In genomic region chr9:63790222-63790621, GRCm38 (mm10) we compare ENCODE assay signal across 22 mouse cellular contexts. TPM values are rescaled to one million over a fixed set of nuclear protein-coding genes. Genes with fewer than 3 reads are reported as not detected.
A peak's percentile ranks its signal among the peaks of the same experiment; 100 is the strongest.
DNase-seq lines count a peak whose midpoint lies in the region; ATAC-seq and TF ChIP-seq lines count a peak whose summit lies in the region.
"Had no signal": no experiment of that assay in that cellular context is flagged by ENCODE, and none has a peak within 500 bp of the region (broad histone marks: within the 10 kb centered on the region; RNA-seq: fewer than 3 reads in every experiment).

No protein-coding gene starts in this region.

- 92% methylated on average over 4 of the region's 4 CpGs for WGBS in hindbrain, embryonic 10.5 days
- WGBS in hindbrain, embryonic 12.5 days = 86% methylated on average over 4 of the region's 4 CpGs
- whole genome bisulfite sequencing in liver, embryonic 11.5 days = 85% methylated on average over 4 of the region's 4 CpGs
- 80% methylated on average over 4 of the region's 4 CpGs for WGBS in liver, embryonic 14.5 days (ENCODE audit: insufficient replicate concordance)
- WGBS in forebrain, embryonic 13.5 days = 87% methylated on average over 4 of the region's 4 CpGs

- no peak overlapping the region for H3K4me3 ChIP-seq in hindbrain, embryonic 10.5 days
- H3K4me3 ChIP-seq in hindbrain, embryonic 12.5 days = no peak overlapping the region
- H3K4me3 ChIP-seq in liver, embryonic 11.5 days (ENCODE audit: low read depth, low read length) = no peak overlapping the region
- no peak overlapping the region for H3K4me3 ChIP-seq in liver, embryonic 14.5 days (ENCODE audit: insufficient read depth in 1 of 2, low read depth in 2 of 2, low read length in 2 of 2)
- no peak overlapping the region for H3K4me3 ChIP-seq in forebrain, embryonic 13.5 days
- H3K4me3 ChIP-seq: embryonic facial prominence, embryonic 12.5 days; embryonic facial prominence, embryonic 15.5 days; heart, adult 2 months; heart, embryonic 10.5 days; heart, embryonic 13.5 days; hindbrain, embryonic 15.5 days had no signal

- H3K27me3 ChIP-seq in hindbrain, embryonic 10.5 days (ENCODE audit: insufficient read depth, poor library complexity, severe bottlenecking) = peaks cover 18% of the 10 kb centered on the region
- peaks cover 2% of the 10 kb centered on the region; the same call in 1 of the 2 replicates for H3K27me3 ChIP-seq in hindbrain, embryonic 12.5 days
- no peaks in the 10 kb centered on the region; the same call in 1 of the 2 replicates for H3K27me3 ChIP-seq in liver, embryonic 11.5 days (replicated peaks; ENCODE audit: control insufficient read depth, insufficient read depth, low read length)
- no peaks in the 10 kb centered on the region for H3K27me3 ChIP-seq in liver, embryonic 14.5 days (ENCODE audit: control insufficient read depth, insufficient read depth, low read length)
- H3K27me3 ChIP-seq in forebrain, embryonic 13.5 days = peaks cover 3% of the 10 kb centered on the region; the same call in 1 of the 2 replicates
- H3K27me3 ChIP-seq: embryonic facial prominence, embryonic 12.5 days; embryonic facial prominence, embryonic 15.5 days; hindbrain, embryonic 15.5 days had no signal

- H3K4me2 ChIP-seq in hindbrain, embryonic 12.5 days (replicated peaks) = no peak overlapping the region
- no peak overlapping the region for H3K4me2 ChIP-seq in liver, embryonic 11.5 days
- H3K4me2 ChIP-seq in liver, embryonic 14.5 days (ENCODE audit: low read depth) = no peak overlapping the region
- H3K4me2 ChIP-seq in forebrain, embryonic 13.5 days = no peak overlapping the region
- H3K4me2 ChIP-seq: embryonic facial prominence, embryonic 12.5 days; embryonic facial prominence, embryonic 15.5 days; hindbrain, embryonic 15.5 days had no signal

- H3K4me1 ChIP-seq in hindbrain, embryonic 10.5 days (replicated peaks) = peaks cover 79% of the 10 kb centered on the region
- peaks cover 32% of the 10 kb centered on the region for H3K4me1 ChIP-seq in hindbrain, embryonic 12.5 days
- H3K4me1 ChIP-seq in liver, embryonic 11.5 days (replicated peaks; ENCODE audit: control insufficient read depth, insufficient read depth, low read length) = peaks cover 34% of the 10 kb centered on the region
- peaks cover 18 to 37% of the 10 kb centered on the region in 2 experiments for H3K4me1 ChIP-seq in liver, embryonic 14.5 days (replicated peaks; ENCODE audit: control insufficient read depth in 2 of 2, insufficient read depth in 2 of 2, low read length in 1 of 2)
- peaks cover 15% of the 10 kb centered on the region for H3K4me1 ChIP-seq in forebrain, embryonic 13.5 days

- no peaks in the 10 kb centered on the region for H3K9me3 ChIP-seq in hindbrain, embryonic 10.5 days
- H3K9me3 ChIP-seq in hindbrain, embryonic 12.5 days (replicated peaks) = no peaks in the 10 kb centered on the region
- H3K9me3 ChIP-seq in liver, embryonic 11.5 days (ENCODE audit: control insufficient read depth, low read length) = no peaks in the 10 kb centered on the region
- no peaks in the 10 kb centered on the region for H3K9me3 ChIP-seq in liver, embryonic 14.5 days (ENCODE audit: control insufficient read depth, low read length)
- H3K9me3 ChIP-seq in forebrain, embryonic 13.5 days (replicated peaks) = no peaks in the 10 kb centered on the region
- H3K9me3 ChIP-seq: embryonic facial prominence, embryonic 12.5 days; embryonic facial prominence, embryonic 15.5 days; heart, embryonic 10.5 days; heart, embryonic 13.5 days; hindbrain, embryonic 15.5 days had no signal

- no peak for ATAC-seq in hindbrain, embryonic 12.5 days (ENCODE audit: low FRiP score)
- peak; percentile 28; the same call in 1 of the 2 replicates for ATAC-seq in liver, embryonic 11.5 days (replicated peaks; ENCODE audit: low FRiP score)
- ATAC-seq in liver, embryonic 14.5 days (ENCODE audit: insufficient read depth) = peak; percentile 42
- ATAC-seq in forebrain, embryonic 13.5 days = no peak
- ATAC-seq: activated CD4-positive, CD25-positive, alpha-beta regulatory T cell, adult 4 months; forebrain, embryonic 16.5 days had no signal

- no peak for DNase-seq in hindbrain, embryonic 10.5 days (ENCODE audit: low spot score)
- no peak for DNase-seq in liver, embryonic 11.5 days (ENCODE audit: low spot score)
- DNase-seq in liver, embryonic 14.5 days (ENCODE audit: low read depth in 3 of 3, low spot score in 3 of 3) = no peak
- no peak for DNase-seq in urinary bladder, postnatal 36 days (ENCODE audit: low spot score in 2 of 2)
- DNase-seq in heart, postnatal 4 days = no peak
- DNase-seq: adrenal gland, adult 8-10 months; adrenal gland, postnatal 25 days; cerebellum, adult 18-20 months; cerebellum, adult 9-10 months; cerebellum, postnatal 14 days; gastrocnemius, postnatal 10 days; gastrocnemius, postnatal 36 days; heart, adult 2 months had no signal

- H3K27ac ChIP-seq in hindbrain, embryonic 10.5 days = 0 out of 2 replicates have a peak overlapping the region, but pooled peaks have one; percentile 5
- H3K27ac ChIP-seq in hindbrain, embryonic 12.5 days = no peak overlapping the region
- no peak overlapping the region for H3K27ac ChIP-seq in liver, embryonic 11.5 days (ENCODE audit: low read depth, low read length)
- no peak overlapping the region for H3K27ac ChIP-seq in liver, embryonic 14.5 days
- no peak overlapping the region for H3K27ac ChIP-seq in forebrain, embryonic 13.5 days
- H3K27ac ChIP-seq: embryonic facial prominence, embryonic 12.5 days; embryonic facial prominence, embryonic 15.5 days; heart, adult 2 months; hindbrain, embryonic 15.5 days had no signal

- TF ChIP-seq EP300 in liver, embryonic 14.5 days (IDR thresholded peaks at IDR 0.05; ENCODE audit: low read depth) = peak; percentile 24; the same call in 1 of the 2 replicates

- no peak overlapping the region for H3K9ac ChIP-seq in hindbrain, embryonic 12.5 days
- no peak overlapping the region for H3K9ac ChIP-seq in liver, embryonic 11.5 days (ENCODE audit: low read depth, low read length)
- H3K9ac ChIP-seq in liver, embryonic 14.5 days (replicated peaks) = no peak overlapping the region
- no peak overlapping the region for H3K9ac ChIP-seq in forebrain, embryonic 13.5 days
- H3K9ac ChIP-seq: embryonic facial prominence, embryonic 12.5 days; embryonic facial prominence, embryonic 15.5 days; heart, embryonic 13.5 days; hindbrain, embryonic 15.5 days had no signal

- no peaks in the 10 kb centered on the region for H3K36me3 ChIP-seq in hindbrain, embryonic 10.5 days
- H3K36me3 ChIP-seq in hindbrain, embryonic 12.5 days = no peaks in the 10 kb centered on the region
- no peaks in the 10 kb centered on the region for H3K36me3 ChIP-seq in liver, embryonic 11.5 days (ENCODE audit: control insufficient read depth, insufficient read depth, low read length)
- H3K36me3 ChIP-seq in liver, embryonic 14.5 days (replicated peaks; ENCODE audit: control insufficient read depth, insufficient read depth, low read depth) = no peaks in the 10 kb centered on the region
- H3K36me3 ChIP-seq in forebrain, embryonic 13.5 days (ENCODE audit: poor library complexity, severe bottlenecking) = no peaks in the 10 kb centered on the region
- H3K36me3 ChIP-seq: embryonic facial prominence, embryonic 12.5 days; embryonic facial prominence, embryonic 15.5 days; heart, embryonic 10.5 days; heart, embryonic 13.5 days; hindbrain, embryonic 15.5 days had no signal

- TF ChIP-seq CTCF in liver, embryonic 14.5 days (IDR thresholded peaks at IDR 0.05; ENCODE audit: low read depth) = no peak

RNA-seq across cellular contexts. Expression of gene Smad3, which starts 32.4 kb away (rescaled TPM):
- 24.2 TPM in 2 replicates for polyA plus RNA-seq in hindbrain, embryonic 10.5 days (2016; fragmentation: Nextera tagmentation; extraction: Ambion mirVana)
- polyA plus RNA-seq in hindbrain, embryonic 12.5 days (2016; fragmentation: Nextera tagmentation; extraction: Ambion mirVana) = 24.1 and 25.4 TPM in 2 replicates
- polyA plus RNA-seq in liver, embryonic 11.5 days (2014; fragmentation: Nextera tagmentation; extraction: Ambion mirVana) = 7.2 and 7.3 TPM in 2 replicates
- 2.8 and 3.2 TPM in 2 replicates for polyA plus RNA-seq in liver, embryonic 14.5 days (2012; rRNA removed)
- polyA plus RNA-seq in liver, embryonic 14.5 days (2014; fragmentation: Nextera tagmentation; extraction: Ambion mirVana) = 1.7 and 2.2 TPM in 2 replicates
- polyA plus RNA-seq in forebrain, embryonic 13.5 days (2015; fragmentation: Nextera tagmentation; extraction: Ambion mirVana) = 9.9 and 10.7 TPM in 2 replicates
- 10 to 100 TPM; 20.7 to 20.9 TPM for total RNA-seq in heart, postnatal 4 days (2021)

Comparison
In these comparisons a context has a peak if more than half of its experiments do, and no peak if none do; other contexts are left out.
1. ATAC-seq: peak in liver, embryonic 11.5 days (single experiment) and liver, embryonic 14.5 days (single experiment); none in hindbrain, embryonic 12.5 days (single experiment) and forebrain, embryonic 13.5 days (single experiment).